Mouse (Mus musculus) neural tube, postnatal 0 days (tissue): ENCODE data around the gene Gm43518. TPM values are rescaled to one million over a fixed set of nuclear protein-coding genes. Genes with fewer than 3 reads are reported as not detected.

ENCODE experiments used
- polyA plus RNA-seq: library from polyadenylated mRNA; unstranded; fragments of >200 nt; fragmentation: Nextera tagmentation; extraction: Ambion mirVana; gene quantifications from 2 replicates; pipeline ENCODE4 v1.2.1, GENCODE M21; 2015

The Gm43518 gene
- polyA plus RNA-seq, result 3.5 and 4.5 TPM in 2 replicates

DNA sequence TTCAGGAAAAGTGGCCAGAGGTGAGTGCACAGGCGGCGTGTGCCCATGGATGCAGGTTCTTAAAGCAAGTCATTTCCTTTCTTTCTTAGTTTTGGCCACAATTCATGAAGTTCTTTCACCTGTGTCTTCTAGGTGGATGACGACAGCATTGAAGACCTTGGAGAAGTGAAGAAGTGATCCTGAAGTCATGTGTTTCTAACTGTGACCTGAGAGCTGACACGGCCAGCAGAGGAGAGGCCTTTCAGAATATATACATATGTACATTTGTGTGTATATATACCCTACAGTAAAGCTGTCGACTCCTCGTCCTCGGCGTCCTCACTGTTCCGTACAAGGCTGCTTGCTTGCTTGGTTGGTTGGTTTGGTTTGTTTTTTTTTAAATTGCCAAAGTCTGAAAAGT lies at the start of gene Gm43518:
TSS of gene Gm43518 (plus strand) at position 301 of the 400 bp plus-strand sequence.

DNA sequence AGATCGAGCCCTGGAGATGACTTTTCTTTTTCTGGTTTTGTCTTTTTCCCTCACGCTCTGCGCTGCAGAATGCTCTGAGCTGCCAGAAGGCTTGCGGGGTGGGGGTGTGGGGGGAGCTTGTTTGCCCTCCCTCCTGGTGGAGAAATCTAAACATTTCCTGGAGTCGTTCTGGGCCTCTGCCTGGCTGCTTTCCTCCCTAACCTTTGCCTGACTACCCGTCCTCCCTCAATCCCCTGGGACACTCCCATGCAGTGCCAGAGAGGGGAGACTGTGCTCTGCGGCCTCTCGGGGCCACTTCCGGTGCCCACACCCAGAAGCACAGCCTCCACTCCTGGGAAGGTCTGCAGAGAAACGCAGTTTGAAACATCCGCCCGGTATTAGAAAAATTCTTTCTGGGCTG lies 47.3 kb upstream of the Gm43518 start, which contains the start of gene Hcar1:
TSS of gene Hcar1 (minus strand) at position 93 of the 400 bp plus-strand sequence.

DNA sequence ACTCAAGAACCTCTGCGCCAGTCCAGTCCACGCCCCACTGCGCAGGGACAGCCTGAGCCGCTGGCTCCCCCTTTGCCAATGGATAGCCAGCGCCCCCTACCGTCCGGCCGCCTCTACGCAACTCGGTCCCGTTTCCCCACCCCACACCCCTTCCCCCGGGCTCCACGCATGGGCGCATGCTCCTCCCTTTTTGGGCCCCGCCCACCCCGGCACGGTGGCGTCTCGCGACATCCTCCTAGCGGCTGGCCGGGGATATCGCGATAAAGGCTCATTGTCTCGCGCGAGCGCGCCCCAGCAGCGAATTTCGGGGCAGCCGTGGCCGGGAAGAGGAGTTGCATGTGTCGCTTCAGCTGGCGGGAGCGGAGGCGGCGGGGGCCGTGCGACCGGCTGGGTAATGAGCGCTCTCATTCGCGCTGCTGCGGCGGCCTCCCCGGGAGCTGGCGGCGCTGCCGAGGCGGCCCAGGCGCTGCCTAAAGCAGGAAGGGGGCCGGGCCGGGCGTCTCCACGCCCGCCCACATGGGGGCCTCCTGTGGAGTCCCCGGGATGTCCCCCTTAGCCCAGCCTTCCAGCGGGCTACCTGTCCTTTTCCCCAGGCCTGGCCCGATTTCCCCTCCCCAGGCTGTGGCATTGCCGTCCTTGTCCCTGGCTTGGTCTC lies 20.1 kb upstream of the Gm43518 start, which contains the start of gene Denr:
TSS of gene Denr (plus strand) at position 200 of the 655 bp plus-strand sequence.

DNA sequence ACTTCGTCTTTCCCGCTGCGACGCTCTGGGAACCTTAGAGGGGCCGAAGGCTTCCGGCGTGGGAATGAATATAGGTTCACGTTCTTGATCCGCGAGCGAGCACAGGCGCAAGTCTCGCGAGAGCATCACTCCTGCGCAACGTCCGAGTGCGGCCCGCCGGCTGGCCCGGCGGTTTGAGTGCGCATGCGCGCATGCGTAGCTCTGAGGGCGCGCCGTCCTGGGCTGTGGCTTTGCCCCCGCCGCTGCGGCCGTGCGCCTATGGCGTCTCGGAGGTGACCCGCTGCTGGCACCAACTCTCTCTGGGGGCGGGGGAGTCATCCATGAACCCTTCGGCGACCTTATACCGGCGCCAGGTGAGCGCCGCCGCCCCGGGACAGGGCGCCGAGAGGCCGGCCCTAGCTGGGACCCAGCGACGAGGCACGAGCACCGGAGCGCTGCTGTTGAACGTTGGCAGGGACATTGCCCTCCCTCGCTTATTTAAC lies 3.3 kb downstream of the Gm43518 start, which contains the start of gene Ccdc62:
TSS of gene Ccdc62 (plus strand) at position 172 of the 482 bp plus-strand sequence.

DNA sequence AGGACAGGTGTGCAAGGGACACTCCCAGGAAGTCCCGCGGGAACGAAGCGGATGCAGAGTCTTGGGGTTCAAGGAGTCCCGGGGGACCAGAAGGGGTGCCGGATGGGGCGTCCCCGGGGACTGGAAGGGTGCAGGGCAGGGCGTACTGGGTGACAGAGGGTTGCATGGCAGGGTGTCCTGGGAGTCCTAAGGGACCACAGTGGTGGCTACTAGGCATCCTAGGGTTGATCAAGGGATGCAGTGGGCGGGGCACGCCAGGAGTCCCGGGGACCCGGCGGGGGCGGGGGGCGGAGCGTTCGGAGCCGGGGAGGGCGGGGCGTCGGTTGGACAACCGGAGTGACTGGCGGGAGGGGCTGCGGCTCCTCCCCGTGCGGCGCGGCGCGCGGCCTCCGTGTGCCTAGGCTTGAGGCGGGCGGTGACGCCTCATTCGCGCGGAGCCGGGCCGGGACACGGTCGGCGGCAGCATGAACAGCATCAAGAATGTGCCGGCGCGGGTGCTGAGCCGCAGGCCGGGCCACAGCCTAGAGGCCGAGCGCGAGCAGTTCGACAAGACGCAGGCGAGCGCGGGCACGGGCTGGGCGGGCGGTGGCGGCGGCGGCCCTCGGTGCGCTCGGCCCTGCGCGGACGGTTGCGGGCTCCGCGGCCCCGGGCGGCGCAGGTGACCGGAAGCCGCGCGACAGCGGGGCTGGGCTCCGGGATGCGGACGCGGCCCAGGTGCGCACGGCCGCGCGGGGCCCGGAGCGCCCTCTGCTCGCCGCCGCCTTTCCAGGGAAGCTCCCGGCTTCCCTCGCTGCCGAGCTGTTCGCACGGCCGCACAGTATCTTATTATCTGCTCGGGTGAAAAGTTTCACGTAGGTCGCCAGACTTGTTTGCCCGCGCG lies 46.3 kb downstream of the Gm43518 start, which contains the start of gene Hip1r:
TSS of gene Hip1r (plus strand) at position 330 of the 880 bp plus-strand sequence.

Other genes with a start within 250 kb of the Gm43518 start
- 66.6 and 76.1 TPM in 2 replicates for gene Clip1, start 242.8 kb upstream of the Gm43518 start, polyA plus RNA-seq
- gene Zcchc8, start 206.3 kb upstream of the Gm43518 start, polyA plus RNA-seq, result 40.5 and 43.8 TPM in 2 replicates
- 104 TPM in 2 replicates for gene Rsrc2, start 178.0 kb upstream of the Gm43518 start, polyA plus RNA-seq
- 3.9 TPM in 2 replicates for gene Kntc1, start 177.7 kb upstream of the Gm43518 start, polyA plus RNA-seq
- gene Hcar2, start 61.9 kb upstream of the Gm43518 start, polyA plus RNA-seq, result not detected in 2 replicates
- 0.82 and 1.3 TPM in 2 replicates for gene Hcar1, start 47.4 kb upstream of the Gm43518 start, polyA plus RNA-seq
- gene Denr, start 20.2 kb upstream of the Gm43518 start, polyA plus RNA-seq, result 111 and 119 TPM in 2 replicates
- gene Ccdc62, start 3.3 kb downstream of the Gm43518 start, polyA plus RNA-seq, result 2.1 and 3.3 TPM in 2 replicates
- 20.0 and 25.4 TPM in 2 replicates for gene Hip1r, start 46.2 kb downstream of the Gm43518 start, polyA plus RNA-seq
- 38.3 and 39.5 TPM in 2 replicates for gene Vps37b, start 104.9 kb downstream of the Gm43518 start, polyA plus RNA-seq
- gene Abcb9, start 168.4 kb downstream of the Gm43518 start, polyA plus RNA-seq, result 28.1 and 28.6 TPM in 2 replicates
- 35.9 and 40.3 TPM in 2 replicates for gene Ogfod2, start 184.9 kb downstream of the Gm43518 start, polyA plus RNA-seq
- 107 and 116 TPM in 2 replicates for gene Arl6ip4, start 188.7 kb downstream of the Gm43518 start, polyA plus RNA-seq